Mouse (Mus musculus) hindbrain, embryonic 16.5 days (tissue): ENCODE results near the gene Krt84. TPM values are rescaled to one million over a fixed set of nuclear protein-coding genes. Genes with fewer than 3 reads are reported as not detected.
"Not testable (repeated sequence)": the region's sequence is repeated elsewhere in the genome, so short reads cannot be mapped to it uniquely, and the experiment has no call there.

Experiments
- ATAC-seq: fragments of 200-750 bp; cut with Nextera tagmentation; 2 replicates; pipeline ENCODE4 v1.8.0; 2017; ENCODE audit warnings: moderate TSS enrichment, moderate library complexity
- H3K27ac ChIP-seq: fragments of 300-500 bp; sonication (generic); 2 replicates; pipeline ENCODE4 v1.5.1; 2014; ENCODE audit warnings: low read depth, mild to moderate bottlenecking, control low read depth, low read length, moderate library complexity
- H3K27me3 ChIP-seq: fragments of 300-500 bp; sonication (generic); replicated peaks from 2 replicates; pipeline ENCODE4 v1.6.1; 2014; ENCODE audit warnings: low read length; ENCODE audit not compliant: control insufficient read depth, insufficient read depth
- H3K36me3 ChIP-seq: fragments of 300-500 bp; sonication (generic); 2 replicates; pipeline ENCODE4 v1.6.1; 2014; ENCODE audit warnings: mild to moderate bottlenecking, low read length, moderate library complexity, mixed read lengths; ENCODE audit not compliant: control insufficient read depth, insufficient read depth
- H3K4me1 ChIP-seq: fragments of 300-500 bp; sonication (generic); 2 replicates; pipeline ENCODE4 v1.6.1; 2014; ENCODE audit warnings: low read depth, low read length; ENCODE audit not compliant: control insufficient read depth, insufficient read depth
- H3K4me2 ChIP-seq: fragments of 300-500 bp; sonication (generic); 2 replicates; pipeline ENCODE4 v1.6.1; 2014; ENCODE audit warnings: mild to moderate bottlenecking, low read length, control low read depth, moderate library complexity
- H3K4me3 ChIP-seq: fragments of 300-500 bp; sonication (generic); 2 replicates; pipeline ENCODE4 v1.5.1; 2014; ENCODE audit warnings: mild to moderate bottlenecking, low read length, control low read depth, moderate library complexity
- H3K9ac ChIP-seq: fragments of 300-500 bp; sonication (generic); 2 replicates; pipeline ENCODE4 v1.6.1; 2014; ENCODE audit warnings: low read depth, mild to moderate bottlenecking, control low read depth, low read length, moderate library complexity
- H3K9me3 ChIP-seq: fragments of 300-500 bp; sonication (generic); 2 replicates; pipeline ENCODE4 v1.6.1; 2014; ENCODE audit warnings: mild to moderate bottlenecking, low read length, moderate library complexity; ENCODE audit not compliant: control insufficient read depth
- WGBS: fragments of 180-500 bp; shearing (Covaris S2); extraction: QIAGEN DNeasy Blood & Tissue Kit; methylation state at CpG from one replicate; pipeline ENCODE4 v1.1.7; 2014; 5-methylcytosine and 5-hydroxymethylcytosine counted together
- polyA plus RNA-seq: library from polyadenylated mRNA; unstranded; fragments of >200 nt; fragmentation: Nextera tagmentation; extraction: Ambion mirVana; gene quantifications from 2 replicates; pipeline ENCODE4 v1.2.1, GENCODE M21; 2015

Gene Krt84
- polyA plus RNA-seq, 1 experiment from 2014 or later: not detected

GRCm38 (mm10) chr15:101550567-101550966, 17.9 kb upstream of the Krt84 start, which contains the start of gene Krt82:
TSS of gene Krt82 (minus strand) at chr15:101550667.
- Histone ChIP-seq H3K4me1 (peaks cover 8% of the 10 kb centered on the region), H3K27ac (no peak within 1 kb of the TSS), H3K9ac (no peak within 1 kb of the TSS), H3K4me3 (no peak within 1 kb of the TSS), H3K4me2 (no peak within 1 kb of the TSS), H3K9me3 (no peaks in the 10 kb centered on the region), H3K27me3 (peaks cover 4% of the 10 kb centered on the region; the same call in 1 of the 2 replicates), H3K36me3 (no peaks in the 10 kb centered on the region)
- ATAC-seq: no peak
- 86% methylated on average over 7 of the region's 7 CpGs for WGBS

GRCm38 (mm10) chr15:101544478-101544877, 11.9 kb upstream of the Krt84 start:
- ATAC-seq: no peak
- no peaks in the 10 kb centered on the region for H3K36me3 ChIP-seq
- no peaks in the 10 kb centered on the region for H3K9me3 ChIP-seq
- no peaks in the 10 kb centered on the region for H3K4me1 ChIP-seq
- no peak overlapping the region for H3K9ac ChIP-seq
- 0 out of 2 replicates have a peak, but pooled peaks cover 2% of the 10 kb centered on the region for H3K27me3 ChIP-seq
- H3K4me3 ChIP-seq: no peak overlapping the region
- WGBS: 69% methylated on average over 3 of the region's 3 CpGs
- no peak overlapping the region for H3K4me2 ChIP-seq
- no peak overlapping the region for H3K27ac ChIP-seq

DNA sequence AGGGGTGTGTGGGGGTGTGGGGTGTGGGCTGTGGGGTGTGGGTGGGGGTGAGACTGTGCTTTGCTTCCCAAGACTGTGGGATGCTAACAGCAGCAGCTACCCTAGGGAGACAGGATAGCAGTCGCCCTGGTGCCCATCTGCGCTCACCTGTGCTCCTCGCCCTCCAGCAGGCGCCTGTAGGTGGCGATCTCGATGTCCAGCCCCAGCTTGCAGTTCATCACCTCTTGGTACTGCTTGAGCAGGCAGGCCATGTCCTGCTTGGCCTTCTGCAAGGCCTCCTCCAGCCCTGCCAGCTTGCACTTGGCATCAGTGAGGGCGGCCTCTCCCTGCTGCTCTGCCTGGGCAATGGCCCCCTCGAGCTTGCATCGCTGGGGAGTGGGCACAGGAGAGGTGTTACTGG, 9.9 kb upstream of the Krt84 start:
- Histone ChIP-seq H3K36me3 (no peaks in the 10 kb centered on the region), H3K9ac (no peak overlapping the region), H3K9me3 (no peaks in the 10 kb centered on the region), H3K4me3 (no peak overlapping the region), H3K27me3 (no peaks in the 10 kb centered on the region), H3K4me1 (no peaks in the 10 kb centered on the region), H3K4me2 (no peak overlapping the region), H3K27ac (no peak overlapping the region)
- no peak for ATAC-seq
- WGBS: 55% methylated on average over 9 of the region's 9 CpGs

DNA sequence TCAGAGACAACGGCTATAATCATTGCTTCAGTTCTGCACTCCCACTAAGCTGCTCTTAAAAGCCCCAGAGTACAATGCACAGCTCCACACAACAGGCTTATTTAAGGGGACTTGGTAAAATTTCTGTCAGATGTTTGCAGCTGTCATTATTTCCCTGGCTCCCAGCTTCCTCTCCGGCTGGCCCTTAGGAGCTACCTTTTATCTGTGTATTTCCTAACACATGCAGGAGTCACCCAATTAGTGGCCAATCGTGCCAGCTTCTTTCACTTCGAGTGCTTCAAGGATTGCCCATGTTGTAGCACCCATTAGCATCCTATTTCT, 5.9 kb upstream of the Krt84 start:
- Histone ChIP-seq H3K9ac (no peak overlapping the region), H3K4me2 (no peak overlapping the region), H3K27ac (no peak overlapping the region), H3K4me1 (no peaks in the 10 kb centered on the region), H3K27me3 (no peaks in the 10 kb centered on the region), H3K4me3 (no peak overlapping the region), H3K36me3 (no peaks in the 10 kb centered on the region), H3K9me3 (no peaks in the 10 kb centered on the region)
- 70% methylated on average over 4 of the region's 4 CpGs for WGBS
- ATAC-seq: no peak

DNA sequence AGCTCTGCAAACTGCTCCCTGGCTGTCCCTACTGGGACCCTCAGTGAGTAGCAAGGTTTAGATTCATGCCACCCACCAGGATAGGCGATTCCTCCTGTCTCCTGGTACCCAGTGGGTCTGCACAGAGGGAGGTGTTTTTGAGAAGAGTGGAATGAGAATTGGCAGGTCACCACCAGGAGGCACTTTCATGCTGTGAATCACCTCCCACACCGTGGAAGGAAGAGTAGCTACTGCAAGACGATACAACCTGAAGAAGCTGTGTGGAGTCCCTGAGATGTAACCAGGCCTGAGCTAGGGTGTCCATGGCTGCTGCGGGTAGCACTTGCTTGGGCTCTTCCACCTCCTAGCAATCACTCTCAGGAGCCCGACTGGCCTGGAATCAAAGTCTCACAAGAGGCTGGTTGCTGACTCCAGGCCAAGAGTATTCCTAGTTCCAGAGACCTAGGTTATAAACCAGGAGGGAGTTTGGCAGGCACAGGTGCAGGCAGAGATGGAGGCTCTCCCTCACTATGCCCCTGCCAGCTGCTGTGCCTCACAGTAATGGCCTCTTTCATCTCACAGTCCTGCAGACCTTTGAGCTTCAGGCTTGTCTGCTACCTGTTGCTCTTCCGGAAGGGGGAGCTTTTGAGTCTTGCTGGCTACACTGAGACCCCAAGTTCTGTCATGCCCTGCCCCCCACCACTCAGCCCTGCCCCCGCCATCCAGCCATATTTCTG, 5.4 kb upstream of the Krt84 start:
- 45% methylated on average over 7 of the region's 7 CpGs for WGBS
- Histone ChIP-seq H3K27ac (no peak overlapping the region), H3K9me3 (no peaks in the 10 kb centered on the region), H3K4me1 (no peaks in the 10 kb centered on the region), H3K9ac (no peak overlapping the region), H3K27me3 (no peaks in the 10 kb centered on the region), H3K4me2 (no peak overlapping the region), H3K4me3 (no peak overlapping the region), H3K36me3 (no peaks in the 10 kb centered on the region)
- no peak for ATAC-seq

GRCm38 (mm10) chr15:101536054-101536850, 3.6 kb upstream of the Krt84 start:
- Histone ChIP-seq H3K4me1 (no peaks in the 10 kb centered on the region), H3K9me3 (no peaks in the 10 kb centered on the region), H3K4me2 (no peak overlapping the region), H3K36me3 (no peaks in the 10 kb centered on the region), H3K27me3 (no peaks in the 10 kb centered on the region), H3K4me3 (no peak overlapping the region), H3K27ac (no peak overlapping the region), H3K9ac (no peak overlapping the region)
- no peak for ATAC-seq
- WGBS: 65% methylated on average over 9 of the region's 9 CpGs

DNA sequence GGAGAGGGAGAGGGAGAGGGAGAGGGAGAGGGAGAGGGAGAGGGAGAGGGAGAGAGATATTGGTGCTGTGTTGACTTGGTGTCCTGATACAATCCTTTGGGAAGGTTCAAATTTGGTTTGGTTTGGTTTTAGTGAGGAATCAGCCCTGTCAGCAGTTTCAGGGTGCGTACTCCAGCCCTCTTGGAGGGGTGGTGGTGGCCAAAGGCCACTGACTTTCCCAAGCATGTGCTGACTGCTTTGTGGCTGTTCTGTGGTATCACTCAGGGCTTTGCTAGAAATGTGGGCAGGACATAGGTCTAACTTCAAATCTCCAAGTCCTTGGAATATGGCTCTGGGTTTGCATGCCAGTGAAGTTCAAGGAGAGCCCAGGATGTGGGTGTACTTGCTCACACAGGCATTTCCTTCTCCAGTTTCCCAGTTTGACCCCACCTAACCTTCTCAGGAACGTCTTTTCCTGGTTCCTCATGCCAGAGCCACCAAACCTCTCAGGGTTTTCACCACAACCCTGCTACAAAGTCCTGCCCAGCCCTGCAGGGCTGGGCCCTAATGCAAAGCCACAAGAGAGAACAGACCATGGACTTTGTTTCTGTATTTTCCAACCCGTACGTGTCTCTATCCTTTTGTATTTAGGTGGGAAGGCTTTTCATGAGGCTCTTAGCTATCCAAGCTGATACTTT, 9.9 kb downstream of the Krt84 start:
- ATAC-seq: no peak
- Histone ChIP-seq H3K36me3 (no peaks in the 10 kb centered on the region), H3K27ac (no peak overlapping the region), H3K4me2 (no peak overlapping the region), H3K4me3 (no peak overlapping the region), H3K27me3 (no peaks in the 10 kb centered on the region), H3K9me3 (no peaks in the 10 kb centered on the region), H3K4me1 (no peaks in the 10 kb centered on the region), H3K9ac (no peak overlapping the region)
- 77% methylated on average over 4 of the region's 4 CpGs for WGBS

GRCm38 (mm10) chr15:101519792-101520191, 12.8 kb downstream of the Krt84 start:
- H3K27me3 ChIP-seq: no peaks in the 10 kb centered on the region
- H3K4me3 ChIP-seq: no peak overlapping the region
- ATAC-seq: no peak
- WGBS: 20% methylated on average over 2 of the region's 2 CpGs
- no peak overlapping the region for H3K9ac ChIP-seq
- H3K36me3 ChIP-seq: no peaks in the 10 kb centered on the region
- H3K4me1 ChIP-seq: no peaks in the 10 kb centered on the region
- no peak overlapping the region for H3K4me2 ChIP-seq
- no peaks in the 10 kb centered on the region for H3K9me3 ChIP-seq
- H3K27ac ChIP-seq: no peak overlapping the region

DNA sequence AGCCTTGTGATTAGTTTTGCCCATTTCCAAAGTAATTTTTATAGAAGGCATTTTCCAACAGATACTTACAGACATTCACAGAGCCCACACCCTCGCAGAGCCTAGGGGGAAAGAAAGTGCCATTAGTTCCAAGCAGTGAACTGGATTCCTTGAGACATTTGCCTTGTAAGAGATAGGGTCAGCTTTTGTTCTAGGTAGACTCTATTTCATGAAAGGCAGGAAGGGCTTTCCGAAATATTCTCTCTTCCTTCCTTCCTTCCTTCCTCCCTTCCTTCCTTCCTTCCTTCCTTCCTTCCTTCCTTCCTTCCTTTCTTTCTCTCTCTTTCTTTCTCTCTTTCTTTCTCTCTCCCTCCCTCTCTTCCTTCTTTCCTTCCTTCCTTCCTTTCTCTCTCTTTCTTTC, 15.5 kb downstream of the Krt84 start, which contains the start of gene Gm49425:
TSS of gene Gm49425 (minus strand) at position 101 of the 400 bp plus-strand sequence.
- H3K27ac ChIP-seq, H3K9ac ChIP-seq, H3K36me3 ChIP-seq, H3K9me3 ChIP-seq, ATAC-seq, H3K4me2 ChIP-seq, H3K4me1 ChIP-seq, H3K27me3 ChIP-seq, H3K4me3 ChIP-seq: not testable (repeated sequence)
- 86% methylated on average over 2 of the region's 2 CpGs for WGBS
